Mouse (Mus musculus): Measurements from ENCODE around the gene Atp5mpl.

Atp5mpl gene

DNA sequence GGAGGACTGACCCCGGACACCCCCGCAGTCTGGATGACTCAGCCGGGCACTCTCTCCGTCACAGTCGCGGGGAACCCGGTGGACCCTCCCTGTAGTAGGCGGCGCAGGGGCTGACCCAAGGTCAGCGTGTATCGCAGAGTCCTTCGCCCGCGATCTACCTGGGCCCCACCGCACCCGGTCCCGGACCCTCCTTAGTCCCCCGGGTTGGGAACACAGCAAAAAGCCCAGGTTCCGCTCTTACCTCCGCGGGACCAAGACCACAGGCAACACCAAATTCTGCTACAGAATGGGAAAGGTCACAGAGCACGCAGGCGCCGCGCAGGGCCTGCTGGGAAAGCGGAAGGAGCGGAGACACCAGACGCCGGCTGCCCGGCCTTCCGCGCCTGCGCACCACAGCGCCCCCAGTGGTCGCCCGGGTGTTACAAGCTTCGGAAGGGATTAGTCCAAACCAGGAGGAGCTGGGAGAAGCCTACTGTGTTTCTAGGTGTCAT is at the start of gene Atp5mpl:
Gene Atp5mpl, minus strand, starts transcription at position 295 of the 491 bp plus-strand sequence.
- peak; percentile 96 for DNase-seq

- DNase-seq, result no peak
Observed at GRCm38 (mm10) chr12:112016346-112016745, 49.6 kb upstream of the Atp5mpl start.

GRCm38 (mm10) chr12:112013271-112013801 is 46.6 kb upstream of the Atp5mpl start:
- no peak for DNase-seq

GRCm38 (mm10) chr12:112012511-112013270 is 45.9 kb upstream of the Atp5mpl start:
- no peak for DNase-seq

DNA sequence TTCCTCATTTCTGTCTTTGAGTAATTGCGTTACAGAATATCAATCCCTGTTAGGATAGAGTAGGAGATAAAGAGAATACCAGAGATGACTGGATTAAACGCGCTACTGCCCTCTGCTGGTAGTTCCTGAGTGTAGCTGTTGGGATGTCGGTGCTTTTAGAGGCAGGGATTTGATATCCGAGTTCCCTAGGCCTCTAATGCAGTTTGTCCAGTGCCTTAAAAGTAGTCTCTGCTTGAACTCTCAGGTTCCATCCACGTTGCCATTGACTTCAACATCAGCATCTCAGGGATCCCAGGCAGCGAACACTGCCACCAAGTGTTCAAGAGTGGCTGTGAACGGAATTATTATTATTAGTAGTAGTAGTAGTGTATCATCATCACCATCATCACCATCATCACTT is 34.4 kb upstream of the Atp5mpl start:
- DNase-seq, result peak; percentile 65

DNA sequence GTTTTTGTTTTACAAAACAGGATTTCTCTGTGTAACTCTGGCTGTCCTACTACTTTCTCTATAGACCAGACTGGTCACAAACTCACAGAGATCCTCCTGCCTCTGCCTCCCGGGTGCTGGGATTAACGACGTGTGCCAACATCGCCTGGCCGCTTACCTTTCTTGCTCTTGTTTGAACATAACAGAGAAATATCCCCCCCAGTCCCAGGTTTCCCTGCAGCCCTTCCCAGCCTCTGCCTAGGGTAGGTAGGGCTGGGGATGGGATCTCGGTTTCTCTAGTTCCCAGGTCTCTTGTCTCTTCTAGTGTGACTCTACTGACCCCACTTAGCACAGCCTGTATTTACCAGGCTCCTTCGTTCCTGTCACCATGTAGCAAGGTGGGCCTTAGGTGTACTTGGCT is 33.0 kb upstream of the Atp5mpl start:
- DNase-seq, result no peak

DNA sequence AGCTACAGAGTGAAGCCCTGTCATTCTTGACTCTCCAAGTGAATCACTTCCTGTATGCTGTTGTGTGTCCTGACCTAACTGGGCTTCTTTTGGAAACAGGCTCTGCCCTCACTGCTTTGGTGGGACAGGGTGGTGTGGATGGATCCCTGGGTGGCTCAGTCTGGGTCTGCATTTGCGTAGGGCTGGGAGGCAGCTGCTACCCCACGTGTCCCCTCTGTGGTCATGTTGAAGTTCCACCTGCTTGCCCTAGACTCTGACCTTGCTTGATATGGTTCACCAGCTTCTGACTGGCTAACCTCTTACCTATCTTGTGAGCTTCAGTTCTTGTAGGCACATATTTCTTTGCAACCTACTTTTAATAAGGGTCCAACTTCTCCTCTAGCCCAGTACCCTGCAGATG is 28.4 kb upstream of the Atp5mpl start:
- DNase-seq, result no peak

DNA sequence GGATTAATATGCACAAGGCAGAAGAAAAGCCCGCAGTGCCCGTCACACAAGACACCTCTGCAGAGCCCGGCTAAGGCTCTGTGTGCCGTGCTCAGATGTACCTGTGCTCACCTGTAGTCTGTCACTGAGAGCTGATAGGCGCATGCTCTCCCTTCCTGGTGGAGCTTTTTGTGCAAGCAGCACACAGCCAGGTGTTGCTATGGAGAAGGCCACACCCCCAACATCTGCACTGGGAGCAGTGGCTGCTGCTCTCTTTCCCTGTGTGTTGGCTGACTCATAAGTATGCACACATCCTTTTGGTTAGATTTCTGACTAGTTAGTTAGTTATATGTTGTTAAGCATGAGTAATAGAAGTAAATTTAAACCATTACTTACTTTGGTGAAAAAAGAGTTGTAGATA is 25.8 kb upstream of the Atp5mpl start:
- DNase-seq, result no peak

GRCm38 (mm10) chr12:111986756-111987155 is 20.0 kb upstream of the Atp5mpl start:
- DNase-seq, result no peak

DNA sequence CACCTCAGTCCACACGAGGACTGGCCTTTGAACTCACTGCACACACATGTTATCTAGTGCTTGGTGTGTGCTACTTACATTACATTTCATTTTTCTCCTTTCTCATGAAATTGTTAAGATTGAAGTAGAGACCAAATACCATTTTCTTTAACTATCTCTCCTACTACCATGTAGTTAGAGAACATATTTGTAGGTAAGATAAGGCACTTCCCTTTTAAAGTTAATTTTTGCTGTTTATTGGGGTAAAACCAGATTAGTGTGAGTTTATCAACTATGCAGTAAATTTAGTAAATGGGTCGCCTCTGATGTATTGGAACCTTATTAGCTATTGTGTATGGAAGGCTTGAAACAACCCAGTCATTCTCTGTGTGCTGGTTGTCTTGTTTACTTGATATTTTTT is 16.4 kb upstream of the Atp5mpl start:
- DNase-seq, result no peak

- no peak for DNase-seq
Observed at GRCm38 (mm10) chr12:111981831-111982230, 15.1 kb upstream of the Atp5mpl start.

DNA sequence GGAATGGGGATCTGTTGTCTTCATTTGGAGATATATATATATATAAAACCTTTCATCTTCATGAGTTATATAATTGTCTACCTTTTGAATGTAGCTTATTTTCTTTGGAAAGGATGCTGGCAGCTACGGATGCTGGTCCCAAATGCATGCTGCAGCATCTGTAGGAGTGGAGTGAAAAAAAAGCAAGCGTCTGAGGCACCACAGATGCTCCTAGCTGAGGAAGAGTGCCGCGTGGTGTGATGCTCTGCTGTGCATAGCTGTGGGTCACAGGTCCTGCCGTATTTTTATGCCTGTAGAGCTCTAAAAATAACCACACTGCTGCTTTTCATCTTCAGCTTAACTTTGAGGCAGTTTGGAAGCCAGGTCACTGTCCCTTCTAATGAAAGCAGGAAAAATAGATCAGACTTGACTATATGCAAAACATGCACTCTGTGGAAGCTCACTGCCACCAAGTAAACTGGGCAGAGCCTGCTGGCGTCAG is 14.2 kb upstream of the Atp5mpl start, which contains the start of gene Rd3l:
Gene Rd3l, minus strand, starts transcription at position 431 of the 481 bp plus-strand sequence.
- DNase-seq, result no peak

DNA sequence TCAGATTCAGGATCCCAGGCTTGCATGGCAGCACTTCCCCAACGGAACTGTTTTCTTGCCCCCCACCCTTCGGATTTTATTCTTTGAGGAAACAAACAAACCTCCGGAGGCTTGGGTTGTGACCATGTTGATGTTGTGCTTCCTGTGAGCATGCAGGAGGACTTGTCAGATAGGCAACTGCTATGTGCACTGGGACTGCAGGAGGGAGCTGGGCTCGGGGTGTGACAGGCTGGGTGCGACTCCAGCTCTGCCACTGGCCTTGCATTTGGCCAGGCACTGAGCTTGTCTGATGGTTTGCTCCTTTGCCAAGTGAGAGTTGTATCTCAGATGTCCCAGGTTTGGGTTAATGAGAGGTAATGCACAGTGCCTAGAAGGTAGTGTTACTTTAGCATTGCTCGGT is 11.5 kb upstream of the Atp5mpl start:
- DNase-seq, result no peak

DNA sequence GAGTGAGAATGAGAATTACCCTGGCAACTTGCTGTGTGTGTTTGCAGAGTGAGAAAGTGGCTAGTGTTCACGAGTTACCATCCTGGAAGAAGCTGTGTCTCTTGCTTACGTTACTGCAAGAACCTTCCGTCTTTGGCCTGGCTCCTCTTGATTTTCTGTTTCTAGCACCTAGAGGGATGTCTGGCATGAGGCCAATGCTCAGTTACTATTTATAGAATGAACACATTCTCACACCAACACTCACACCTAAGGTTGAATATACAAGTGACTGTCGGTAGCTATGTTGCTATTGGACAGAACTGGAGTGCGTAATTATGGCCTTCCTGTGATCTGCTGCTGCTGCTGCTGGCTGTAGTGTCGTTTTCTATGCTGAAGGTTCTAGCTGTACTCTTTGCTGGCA is 10.4 kb upstream of the Atp5mpl start:
- DNase-seq, result peak; percentile 24

DNA sequence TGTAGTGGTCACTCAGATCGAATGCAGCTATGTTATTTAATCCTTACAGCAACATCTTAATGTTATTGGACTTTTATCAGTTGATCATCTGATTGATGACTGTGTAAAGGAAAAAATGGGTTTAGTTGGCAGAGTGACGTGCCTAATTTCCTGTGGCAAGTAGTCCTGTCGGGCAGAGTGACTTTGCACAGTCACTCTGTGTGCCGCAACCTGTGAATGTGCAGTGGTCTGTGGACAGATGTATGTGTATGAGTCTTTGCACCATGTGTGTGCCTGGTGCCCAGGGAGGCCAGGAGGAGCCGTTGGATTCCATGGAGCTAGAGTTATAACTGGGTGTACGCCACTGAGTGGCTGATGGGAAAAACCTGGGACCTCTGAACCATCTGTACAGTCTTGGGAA is 7.8 kb upstream of the Atp5mpl start:
- no peak for DNase-seq

DNA sequence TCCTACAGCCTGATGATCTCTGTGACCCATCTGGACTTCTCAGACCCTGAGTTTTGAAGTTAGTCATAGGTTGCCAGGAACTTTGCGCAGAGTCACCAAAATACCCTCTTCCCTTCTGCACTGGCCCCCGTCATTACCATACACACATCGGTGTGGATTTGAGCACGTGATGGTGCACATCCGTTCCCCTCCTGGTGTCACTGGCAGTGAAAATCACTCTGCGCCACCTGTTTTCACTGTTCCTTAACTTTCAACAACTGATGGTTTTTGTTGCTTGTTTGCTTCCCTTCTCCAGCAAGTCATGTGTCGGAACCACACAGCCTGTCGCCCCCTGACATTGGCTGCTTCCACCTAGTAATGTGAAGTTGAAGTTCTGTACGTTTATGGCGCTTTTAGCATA is 5.7 kb upstream of the Atp5mpl start:
- no peak for DNase-seq

DNA sequence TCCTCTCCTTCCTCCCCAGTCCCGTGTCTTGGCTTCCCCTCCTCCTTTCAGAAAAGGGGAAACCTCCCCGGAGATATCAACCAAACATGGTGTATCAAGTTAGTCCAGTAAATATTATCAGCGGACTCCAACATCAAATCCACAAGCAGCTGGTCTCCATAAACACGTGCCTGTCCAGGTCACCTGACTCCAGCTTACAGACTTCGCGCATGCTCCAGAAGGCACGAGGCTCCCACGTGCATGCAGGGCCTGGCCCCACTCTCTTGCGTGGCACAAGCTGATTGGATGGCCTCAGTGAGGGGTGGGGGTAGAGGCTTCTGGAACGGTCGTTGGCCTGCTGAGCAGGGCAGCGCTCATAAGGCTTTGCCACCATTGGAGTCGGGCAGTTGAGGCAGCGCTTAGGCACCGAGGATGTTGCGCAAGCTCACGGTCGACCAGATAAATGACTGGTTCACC is 4.5 kb upstream of the Atp5mpl start, which contains the start of gene Tdrd9:
Gene Tdrd9, plus strand, starts transcription at position 329 of the 456 bp plus-strand sequence.
- no peak for DNase-seq

- DNase-seq, result no peak
Observed at GRCm38 (mm10) chr12:111970085-111970484, 3.3 kb upstream of the Atp5mpl start.

DNA sequence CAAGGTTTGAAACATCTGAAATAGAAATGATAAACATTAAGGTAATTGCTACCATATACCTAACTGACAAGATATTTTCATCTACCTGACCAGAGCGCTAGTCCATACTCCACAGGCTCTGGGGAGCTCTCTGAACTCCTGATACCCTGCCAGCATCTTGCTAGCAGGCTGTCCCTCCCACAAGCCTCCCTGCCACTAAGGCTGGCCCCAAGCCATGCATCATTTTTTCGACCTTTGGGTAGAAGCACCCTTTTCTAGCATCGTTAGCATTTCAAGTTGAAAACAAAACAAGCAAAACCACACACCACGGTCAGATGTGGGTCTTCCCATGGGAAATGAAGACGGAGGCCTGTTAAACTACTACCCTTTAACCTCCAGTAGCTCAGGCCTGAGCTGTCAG is 3.4 kb downstream of the Atp5mpl start:
- DNase-seq, result no peak

DNA sequence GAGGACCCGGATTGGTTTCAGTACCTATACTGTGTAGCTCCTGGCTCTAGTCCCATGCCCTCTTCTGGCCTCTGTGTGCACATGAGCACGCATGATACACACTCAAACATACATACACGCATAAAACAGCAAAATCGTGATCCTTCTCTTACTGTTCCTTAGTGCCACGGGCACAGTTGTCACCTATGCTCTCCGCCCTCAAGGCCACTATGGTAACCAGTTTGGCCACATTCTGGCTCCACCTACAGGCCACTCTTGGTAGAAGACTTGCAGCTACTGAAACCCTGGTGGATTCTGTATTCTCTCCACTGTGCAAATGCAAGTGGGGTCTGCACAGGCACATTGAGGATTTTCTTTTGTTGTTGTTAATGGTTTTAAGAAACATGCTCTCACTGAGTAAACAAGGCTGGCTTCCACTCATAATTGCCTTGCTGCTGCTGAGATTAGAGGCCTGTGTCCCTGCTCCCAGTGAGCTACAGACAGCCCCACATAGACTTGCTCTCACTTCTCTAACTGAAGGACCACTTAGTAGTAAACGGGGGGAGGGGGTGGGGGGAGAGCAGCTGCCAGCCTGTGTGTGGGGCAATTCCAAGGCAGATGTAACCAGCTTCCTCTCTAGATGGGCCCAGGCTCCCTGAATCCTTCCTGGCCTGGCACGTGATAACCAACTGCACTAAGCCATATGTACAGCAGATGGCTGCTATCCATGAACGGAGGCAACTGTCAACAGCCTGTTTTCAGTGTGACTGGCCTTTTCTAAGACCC is 8.5 kb downstream of the Atp5mpl start:
- DNase-seq, result peak; percentile 61

DNA sequence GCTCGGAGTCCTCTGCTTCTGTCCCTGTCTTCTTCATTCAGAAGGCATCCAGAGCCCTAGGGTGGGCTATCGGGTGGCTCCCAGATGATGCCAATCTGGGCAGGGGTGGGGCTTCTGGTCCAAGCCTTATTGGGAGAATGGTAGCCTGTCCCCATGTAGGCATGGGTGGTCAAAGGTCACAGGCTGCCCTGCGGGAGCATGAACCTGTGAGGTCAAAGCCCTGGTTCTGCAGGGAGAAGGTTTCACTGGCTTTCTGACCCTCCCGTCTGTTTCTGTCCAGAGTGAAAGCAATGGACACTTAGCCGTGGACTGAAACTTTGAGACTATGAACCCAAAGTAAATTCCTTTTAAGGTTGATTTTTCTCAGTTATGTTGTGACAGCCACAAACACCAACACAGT is 10.6 kb downstream of the Atp5mpl start:
- DNase-seq, result no peak

- DNase-seq, result no peak
Observed at GRCm38 (mm10) chr12:111951701-111952100, 15.1 kb downstream of the Atp5mpl start.

GRCm38 (mm10) chr12:111950486-111950885 is 16.3 kb downstream of the Atp5mpl start:
- no peak for DNase-seq

Data from right cerebral cortex, adult 18-20 months (tissue).